Mouse (Mus musculus) adrenal gland, postnatal 36 days (tissue): ENCODE results near the gene Gm45140. TPM values are rescaled to one million over a fixed set of nuclear protein-coding genes. Genes with fewer than 3 reads are reported as not detected.

Source experiments
- DNase-seq, 2 experiments: peaks; one replicate each; pipeline ENCODE4 v3.0.0; 2021; ENCODE audit warnings: mixed read lengths in 1 of 2
- total RNA-seq, 2 experiments: library from RNA; stranded (reverse); gene quantifications; 2 replicates each; pipeline ENCODE4 v1.2.3; 2021

Gm45140 gene
- total RNA-seq, 2 experiments from 2014 or later: 2.4 to 5.4 TPM

- DNase-seq: no peak
Measured at GRCm38 (mm10) chr6:87845031-87845695, 9.6 kb upstream of the Gm45140 start.

GRCm38 (mm10) chr6:87842254-87842653 lies 6.7 kb upstream of the Gm45140 start:
- DNase-seq: no peak

- DNase-seq: no peak
Measured at GRCm38 (mm10) chr6:87841635-87842034, 6.0 kb upstream of the Gm45140 start.

GRCm38 (mm10) chr6:87839797-87840341 lies 4.3 kb upstream of the Gm45140 start:
- DNase-seq: no peak

- peak; percentile 95 for DNase-seq
Measured at GRCm38 (mm10) chr6:87838551-87839197, 3.1 kb upstream of the Gm45140 start, which contains the start of gene Isy1. Gene Isy1 (minus strand): TSS chr6:87838798.

- DNase-seq: no peak
Measured at GRCm38 (mm10) chr6:87820366-87820765, 15.2 kb downstream of the Gm45140 start.

GRCm38 (mm10) chr6:87814486-87814885 lies 21.1 kb downstream of the Gm45140 start:
- DNase-seq: no peak

- DNase-seq: no peak
Measured at GRCm38 (mm10) chr6:87812656-87813055, 22.9 kb downstream of the Gm45140 start.

- DNase-seq: peak; percentile 97 to 98
Measured at GRCm38 (mm10) chr6:87811675-87812338, 23.8 kb downstream of the Gm45140 start, which contains the start of gene Rab43. Gene Rab43 (minus strand): TSS chr6:87812164.

- peak; percentile 75 to 87 for DNase-seq
Measured at GRCm38 (mm10) chr6:87810713-87811669, 24.6 kb downstream of the Gm45140 start.

- DNase-seq: no peak
Measured at GRCm38 (mm10) chr6:87810311-87810710, 25.3 kb downstream of the Gm45140 start.

- no peak for DNase-seq
Measured at GRCm38 (mm10) chr6:87809651-87810161, 25.9 kb downstream of the Gm45140 start.

GRCm38 (mm10) chr6:87809144-87809543 lies 26.5 kb downstream of the Gm45140 start:
- DNase-seq: no peak

GRCm38 (mm10) chr6:87808521-87808920 lies 27.1 kb downstream of the Gm45140 start:
- no peak for DNase-seq

GRCm38 (mm10) chr6:87807735-87808440 lies 27.7 kb downstream of the Gm45140 start:
- no peak for DNase-seq

- DNase-seq: peak in 1 of 2 experiments; percentile 34
Measured at GRCm38 (mm10) chr6:87806857-87807256, 28.7 kb downstream of the Gm45140 start.

GRCm38 (mm10) chr6:87806028-87806427 lies 29.6 kb downstream of the Gm45140 start:
- no peak for DNase-seq

GRCm38 (mm10) chr6:87805448-87805847 lies 30.1 kb downstream of the Gm45140 start:
- DNase-seq: no peak

- no peak for DNase-seq
Measured at GRCm38 (mm10) chr6:87804886-87805285, 30.7 kb downstream of the Gm45140 start.

- DNase-seq: no peak
Measured at GRCm38 (mm10) chr6:87804036-87804435, 31.6 kb downstream of the Gm45140 start.

GRCm38 (mm10) chr6:87802462-87802861 lies 33.1 kb downstream of the Gm45140 start:
- DNase-seq: no peak
